Mouse (Mus musculus): Measurements from ENCODE around the gene Gm7138.
"Not testable (repeated sequence)": the region's sequence is repeated elsewhere in the genome, so short reads cannot be mapped to it uniquely, and the experiment has no call there.

Gm7138 gene

DNA sequence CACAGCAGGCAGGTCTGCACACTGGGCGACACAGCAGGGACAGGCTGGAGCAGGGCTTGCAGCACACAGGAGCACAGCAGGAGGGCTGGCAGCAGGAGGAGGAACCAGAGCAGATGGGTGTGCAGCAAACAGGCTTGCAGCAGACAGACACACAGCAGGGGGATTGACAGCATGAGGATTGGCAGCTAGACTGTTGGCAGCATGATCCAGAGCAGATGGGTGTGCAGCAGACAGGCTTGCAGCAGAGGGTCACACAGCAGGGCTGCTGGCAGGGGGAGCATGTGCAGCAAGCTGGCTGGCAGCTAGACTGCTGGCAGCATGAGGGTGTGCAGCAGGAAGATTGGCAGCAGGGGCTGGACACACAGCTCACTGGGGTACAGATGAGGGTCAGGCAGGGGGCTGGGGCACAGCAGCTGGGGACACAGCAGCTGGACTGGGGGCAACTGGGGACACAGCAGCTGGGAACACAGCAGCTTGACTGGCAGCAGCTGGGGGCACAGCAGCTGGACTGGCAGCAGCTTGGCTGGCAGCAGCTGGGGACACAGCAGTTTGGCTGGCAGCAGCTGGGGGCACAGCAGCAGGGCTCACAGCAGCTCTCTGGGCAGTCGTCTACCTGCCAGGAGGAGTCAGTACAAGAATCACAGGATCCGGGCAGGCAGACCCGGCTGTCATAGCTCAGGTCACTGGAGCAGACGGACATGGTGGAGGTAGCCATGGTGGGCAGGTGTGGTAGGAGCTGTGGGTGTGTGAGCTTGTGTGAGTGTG, 34.6 kb downstream of the Gm7138 start, which contains the start of gene Gm18596:
Gene Gm18596, minus strand, starts transcription at position 715 of the 765 bp plus-strand sequence.
- DNase-seq (ENCODE audit: low spot score): not testable (repeated sequence)

DNA sequence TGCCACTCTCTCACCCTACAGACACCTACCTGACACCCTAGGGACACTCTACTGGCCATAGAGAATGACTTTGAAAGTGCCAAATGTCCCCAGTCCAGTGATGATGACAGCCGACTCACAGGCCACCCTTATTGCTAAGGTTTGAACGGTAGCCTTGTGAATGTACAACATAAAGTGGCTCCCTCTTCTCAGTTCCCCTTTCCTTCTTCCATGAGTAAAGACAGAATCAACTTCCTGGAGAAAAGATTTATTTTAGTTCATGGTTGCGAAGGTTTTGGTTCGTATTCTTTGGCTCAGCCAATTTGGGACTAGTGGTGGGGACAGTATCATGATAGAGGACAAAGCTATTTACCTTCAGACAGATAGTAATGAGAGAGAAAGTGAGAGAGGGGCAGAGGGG, 37.8 kb downstream of the Gm7138 start:
- no peak for DNase-seq (ENCODE audit: low spot score)

DNA sequence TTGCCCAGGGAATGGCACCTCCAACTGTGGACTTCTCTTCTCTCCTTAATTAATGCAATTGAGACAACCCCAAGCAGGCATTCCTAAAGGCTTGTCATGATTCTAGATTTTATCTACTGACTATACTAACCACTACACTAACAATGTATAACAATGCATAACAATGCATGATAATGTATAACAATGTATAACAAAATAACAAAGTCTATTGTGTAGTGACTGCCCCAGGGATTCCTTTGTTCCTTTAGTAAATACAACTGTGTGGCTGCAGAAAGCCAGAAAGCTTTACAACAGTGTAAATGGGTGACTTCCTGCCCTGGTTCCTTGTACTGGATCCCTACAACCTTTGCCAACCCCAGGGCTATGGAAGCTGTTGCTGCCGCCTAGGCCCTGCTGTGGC, 40.8 kb downstream of the Gm7138 start:
- no peak for DNase-seq (ENCODE audit: low spot score)

DNA sequence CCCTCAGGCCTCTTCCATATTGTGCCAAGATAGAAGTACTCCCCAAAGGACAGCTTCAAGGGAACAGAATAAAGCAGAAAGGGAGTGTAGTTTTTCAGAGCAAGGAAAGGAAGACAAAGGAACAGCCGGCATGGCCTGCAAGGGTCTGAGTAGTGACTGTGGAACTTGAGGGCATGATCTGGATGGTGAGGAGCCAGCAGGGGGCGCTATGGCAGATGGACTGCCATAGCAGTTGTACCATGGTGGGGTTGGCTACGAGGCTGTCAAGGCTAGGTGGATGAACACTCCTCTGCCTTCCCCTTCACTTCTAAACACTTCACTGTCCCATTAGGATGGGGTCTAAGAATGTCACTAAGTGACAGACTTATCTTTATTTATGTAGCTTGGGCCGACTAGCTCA, 47.5 kb downstream of the Gm7138 start:
- no peak for DNase-seq (ENCODE audit: low spot score)

DNA sequence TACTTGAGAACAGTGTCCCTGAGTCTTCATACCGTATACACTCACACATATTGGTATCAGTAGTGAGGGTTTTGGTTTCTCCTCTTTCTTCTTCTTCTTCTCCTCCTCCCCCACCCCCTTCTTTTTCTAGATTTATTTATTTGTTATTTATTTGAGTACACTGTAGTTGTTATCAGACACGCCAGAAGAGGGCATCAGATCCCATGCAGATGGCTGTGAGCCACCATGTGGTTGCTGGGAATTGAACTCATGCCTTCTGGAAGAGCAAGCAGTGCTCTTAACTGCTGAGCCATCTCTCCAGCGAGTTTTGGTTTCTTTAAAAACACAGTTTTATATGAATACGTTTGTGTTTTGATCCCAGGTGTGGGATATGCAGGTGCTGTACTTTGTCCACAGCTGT, 48.5 kb downstream of the Gm7138 start:
- DNase-seq (ENCODE audit: low spot score): no peak

Measured in testis, postnatal 14 days (tissue).